Mouse (Mus musculus): ENCODE measurements around the gene Rin2. TPM values are rescaled to one million over a fixed set of nuclear protein-coding genes. Genes with fewer than 3 reads are reported as not detected.

Gene Rin2
- polyA plus RNA-seq, 1 experiment: 4.4 TPM

- TF ChIP-seq SRF (IDR thresholded peaks at IDR 0.05; ENCODE audit: control insufficient read depth, insufficient read length, low read depth): no peak
- TF ChIP-seq POLR2A (IDR thresholded peaks at IDR 0.05; ENCODE audit: insufficient read length, low read depth): no peak
- no peak for TF ChIP-seq MYOG (IDR thresholded peaks at IDR 0.05; ENCODE audit: control insufficient read depth in 1 of 3, insufficient read depth in 1 of 3, insufficient read length in 2 of 3, low read depth in 2 of 3)
- TF ChIP-seq POLR2AphosphoS2 (IDR thresholded peaks at IDR 0.05; ENCODE audit: insufficient read length, low read depth): no peak
- TF ChIP-seq TCF3 (IDR thresholded peaks at IDR 0.05; ENCODE audit: insufficient read length, low read depth): no peak
- peak in 1 of 3 experiments; percentile 12 for TF ChIP-seq MYOD1 (IDR thresholded peaks at IDR 0.05; ENCODE audit: control insufficient read depth in 1 of 3, insufficient read length in 2 of 3, low read depth in 2 of 3)
- TF ChIP-seq REST (IDR thresholded peaks at IDR 0.05; ENCODE audit: insufficient read depth, insufficient read length): no peak
- TF ChIP-seq MAX (IDR thresholded peaks at IDR 0.05; ENCODE audit: low read depth): no peak
- Histone ChIP-seq H3K27me3 (ENCODE audit: control insufficient read depth, insufficient read depth, insufficient read length) (no peaks in the 10 kb centered on the region), H3K4me2 (ENCODE audit: low read depth) (no peak overlapping the region), H3ac (ENCODE audit: control insufficient read depth, insufficient read length) (no peak overlapping the region), H3K79me2 (ENCODE audit: control insufficient read depth, insufficient read depth) (peaks cover 30% of the 10 kb centered on the region), H3K36me3 (ENCODE audit: control insufficient read depth, insufficient read depth) (no peaks in the 10 kb centered on the region), H3K4me3 (no peak overlapping the region)
These were observed 196.3 kb downstream of the Rin2 start for GRCm38 (mm10) chr2:145871308-145871707.

GRCm38 (mm10) chr2:145872099-145872498, 197.1 kb downstream of the Rin2 start:
- Histone ChIP-seq H3K4me2 (ENCODE audit: low read depth) (no peak overlapping the region), H3K79me2 (ENCODE audit: control insufficient read depth, insufficient read depth) (peaks cover 22% of the 10 kb centered on the region), H3ac (ENCODE audit: control insufficient read depth, insufficient read length) (no peak overlapping the region), H3K36me3 (ENCODE audit: control insufficient read depth, insufficient read depth) (no peaks in the 10 kb centered on the region), H3K27me3 (ENCODE audit: control insufficient read depth, insufficient read depth, insufficient read length) (no peaks in the 10 kb centered on the region), H3K4me3 (no peak overlapping the region)
- no peak for TF ChIP-seq E2F4 (IDR thresholded peaks at IDR 0.05; ENCODE audit: insufficient read depth)
- TF ChIP-seq POLR2A (IDR thresholded peaks at IDR 0.05; ENCODE audit: insufficient read length, low read depth): no peak
- TF ChIP-seq MYOG (IDR thresholded peaks at IDR 0.05; ENCODE audit: control insufficient read depth in 1 of 3, insufficient read depth in 1 of 3, insufficient read length in 2 of 3, low read depth in 2 of 3): no peak
- no peak for TF ChIP-seq POLR2AphosphoS2 (IDR thresholded peaks at IDR 0.05; ENCODE audit: insufficient read length, low read depth)
- no peak for TF ChIP-seq MYOD1 (IDR thresholded peaks at IDR 0.05; ENCODE audit: control insufficient read depth in 1 of 3, insufficient read length in 2 of 3, low read depth in 2 of 3)
- no peak for TF ChIP-seq TCF12 (IDR thresholded peaks at IDR 0.05; ENCODE audit: insufficient read depth, poor library complexity, severe bottlenecking)

DNA sequence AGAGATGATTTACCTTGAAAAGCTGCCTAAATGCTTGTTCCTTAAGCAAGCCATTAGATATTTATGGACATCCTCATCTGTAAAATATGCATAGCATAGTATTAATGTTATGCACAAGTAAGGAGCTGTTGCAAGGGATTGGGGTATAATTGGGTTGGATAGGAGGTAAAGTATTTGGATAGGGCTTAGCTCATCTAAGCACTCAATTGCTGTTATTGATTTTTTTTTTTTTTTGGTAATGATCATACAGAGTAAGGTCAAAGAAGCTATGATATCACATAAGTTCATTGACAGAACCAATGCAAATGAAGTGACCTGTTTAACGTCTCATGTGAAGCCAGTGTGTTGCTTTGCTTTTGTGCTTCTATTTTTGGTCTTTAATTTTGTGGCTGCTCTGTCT, 198.9 kb downstream of the Rin2 start:
- TF ChIP-seq MAX (IDR thresholded peaks at IDR 0.05; ENCODE audit: low read depth) (no peak), REST (IDR thresholded peaks at IDR 0.05; ENCODE audit: insufficient read depth, insufficient read length) (no peak), TCF12 (IDR thresholded peaks at IDR 0.05; ENCODE audit: insufficient read depth, poor library complexity, severe bottlenecking) (no peak), CEBPB (IDR thresholded peaks at IDR 0.05; ENCODE audit: insufficient read depth, poor library complexity, severe bottlenecking) (no peak), POLR2AphosphoS2 (IDR thresholded peaks at IDR 0.05; ENCODE audit: insufficient read length, low read depth) (no peak), MYOD1 (IDR thresholded peaks at IDR 0.05; ENCODE audit: control insufficient read depth in 1 of 3, insufficient read length in 2 of 3, low read depth in 2 of 3) (no peak), POLR2A (IDR thresholded peaks at IDR 0.05; ENCODE audit: insufficient read length, low read depth) (no peak), E2F4 (IDR thresholded peaks at IDR 0.05; ENCODE audit: insufficient read depth) (no peak), SRF (IDR thresholded peaks at IDR 0.05; ENCODE audit: control insufficient read depth, insufficient read length, low read depth) (no peak), MYOG (IDR thresholded peaks at IDR 0.05; ENCODE audit: control insufficient read depth in 1 of 3, insufficient read depth in 1 of 3, insufficient read length in 2 of 3, low read depth in 2 of 3) (no peak), USF1 (IDR thresholded peaks at IDR 0.05; ENCODE audit: low read depth) (no peak), TCF3 (IDR thresholded peaks at IDR 0.05; ENCODE audit: insufficient read length, low read depth) (no peak)
- Histone ChIP-seq H3K4me3 (no peak overlapping the region), H3K36me3 (ENCODE audit: control insufficient read depth, insufficient read depth) (peaks cover 5% of the 10 kb centered on the region), H3K79me2 (ENCODE audit: control insufficient read depth, insufficient read depth) (peaks cover 18% of the 10 kb centered on the region), H3ac (ENCODE audit: control insufficient read depth, insufficient read length) (no peak overlapping the region), H3K4me2 (ENCODE audit: low read depth) (no peak overlapping the region), H3K27me3 (ENCODE audit: control insufficient read depth, insufficient read depth, insufficient read length) (no peaks in the 10 kb centered on the region)

DNA sequence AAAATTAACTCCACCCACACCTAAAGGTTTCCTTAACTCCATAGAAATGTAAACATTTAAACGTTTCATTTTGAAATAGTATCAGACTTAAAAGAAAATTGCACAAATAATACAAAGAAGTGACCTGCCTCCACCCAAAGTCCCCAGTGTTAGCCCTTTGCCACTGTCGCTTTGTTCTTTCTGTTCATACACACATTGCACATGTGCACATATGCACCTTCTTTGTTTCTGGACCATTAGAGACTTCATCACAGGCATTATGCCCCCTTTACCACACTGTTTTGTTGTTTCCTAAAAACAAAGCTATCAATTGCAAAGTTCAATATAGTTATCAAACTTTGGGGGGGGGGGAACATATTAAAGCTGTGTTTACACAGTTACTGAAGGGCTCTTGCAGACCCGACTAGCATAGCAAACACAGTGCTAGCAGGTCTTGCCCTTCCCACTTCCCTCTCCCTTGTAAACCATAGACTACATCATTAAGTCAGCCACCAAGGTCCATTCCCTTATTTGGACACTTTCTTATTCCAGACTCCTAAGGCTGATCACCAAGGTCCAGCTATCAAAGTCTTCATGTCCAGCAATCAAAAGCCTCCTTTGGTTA, 200.0 kb downstream of the Rin2 start:
- Histone ChIP-seq H3ac (ENCODE audit: control insufficient read depth, insufficient read length) (no peak overlapping the region), H3K27me3 (ENCODE audit: control insufficient read depth, insufficient read depth, insufficient read length) (no peaks in the 10 kb centered on the region)

More for the DNA sequence above, 200.0 kb downstream of the Rin2 start:
- Histone ChIP-seq H3K79me2 (ENCODE audit: control insufficient read depth, insufficient read depth) (peaks cover 21% of the 10 kb centered on the region), H3K36me3 (ENCODE audit: control insufficient read depth, insufficient read depth) (peaks cover 5% of the 10 kb centered on the region), H3K4me3 (no peak overlapping the region), H3K4me2 (ENCODE audit: low read depth) (no peak overlapping the region)
- TF ChIP-seq TCF12 (IDR thresholded peaks at IDR 0.05; ENCODE audit: insufficient read depth, poor library complexity, severe bottlenecking) (no peak), TCF3 (IDR thresholded peaks at IDR 0.05; ENCODE audit: insufficient read length, low read depth) (no peak), POLR2AphosphoS2 (IDR thresholded peaks at IDR 0.05; ENCODE audit: insufficient read length, low read depth) (no peak), MAX (IDR thresholded peaks at IDR 0.05; ENCODE audit: low read depth) (no peak), SRF (IDR thresholded peaks at IDR 0.05; ENCODE audit: control insufficient read depth, insufficient read length, low read depth) (no peak), REST (IDR thresholded peaks at IDR 0.05; ENCODE audit: insufficient read depth, insufficient read length) (no peak), E2F4 (IDR thresholded peaks at IDR 0.05; ENCODE audit: insufficient read depth) (no peak), MYOD1 (IDR thresholded peaks at IDR 0.05; ENCODE audit: control insufficient read depth in 1 of 3, insufficient read length in 2 of 3, low read depth in 2 of 3) (no peak), MYOG (IDR thresholded peaks at IDR 0.05; ENCODE audit: control insufficient read depth in 1 of 3, insufficient read depth in 1 of 3, insufficient read length in 2 of 3, low read depth in 2 of 3) (no peak), CEBPB (IDR thresholded peaks at IDR 0.05; ENCODE audit: insufficient read depth, poor library complexity, severe bottlenecking) (no peak), USF1 (IDR thresholded peaks at IDR 0.05; ENCODE audit: low read depth) (no peak), POLR2A (IDR thresholded peaks at IDR 0.05; ENCODE audit: insufficient read length, low read depth) (no peak)
